Mouse (Mus musculus) CH12.LX (cell line): ENCODE data around the gene Isg20l2. TPM values are rescaled to one million over a fixed set of nuclear protein-coding genes. Genes with fewer than 3 reads are reported as not detected.

Source experiments
- DNase-seq: peaks from one replicate; pipeline ENCODE4 v3.0.0-alpha.2; 2013; ENCODE audit errors: extremely low read depth
- H3K27ac ChIP-seq: 2 replicates; pipeline ENCODE4 v1.5.1; 2012; ENCODE audit warnings: low read depth, mild to moderate bottlenecking, control low read depth, moderate library complexity; ENCODE audit not compliant: insufficient read depth
- H3K27me3 ChIP-seq: replicated peaks from 2 replicates; pipeline ENCODE3; 2012; ENCODE audit warnings: inconsistent platforms
- H3K36me3 ChIP-seq, 2 experiments: replicated peaks in 1 of 2; 2 replicates each; pipeline versions ENCODE3 to v1.6.1; 2012; ENCODE audit warnings: inconsistent platforms in 1 of 2, low read length in 1 of 2, mild to moderate bottlenecking in 1 of 2, mixed read lengths in 1 of 2, moderate library complexity in 1 of 2; ENCODE audit not compliant: control insufficient read depth in 1 of 2, insufficient read depth in 1 of 2
- H3K4me1 ChIP-seq, 2 experiments: 2 replicates each; pipeline ENCODE4 v1.6.1; 2012; ENCODE audit warnings: inconsistent platforms in 1 of 2, moderate library complexity in 1 of 2; ENCODE audit not compliant: insufficient read depth in 2 of 2, control insufficient read depth in 1 of 2
- H3K4me2 ChIP-seq: 2 replicates; pipeline ENCODE4 v1.6.1; 2012; ENCODE audit warnings: low read depth, mild to moderate bottlenecking, control low read depth; ENCODE audit not compliant: poor library complexity, insufficient read depth, severe bottlenecking
- H3K4me3 ChIP-seq, 3 experiments: fragments of 150-350 bp in 1 of 3; sonication (generic) in 1 of 3; replicated peaks in 1 of 3; 2 replicates each; pipeline versions ENCODE3 to v1.5.1; 2011 to 2012; ENCODE audit warnings: low read depth in 2 of 3, low read length in 2 of 3, mild to moderate bottlenecking in 2 of 3, moderate library complexity in 2 of 3, control low read depth in 1 of 3, improper control_type of control experiment in 1 of 3, inconsistent platforms in 1 of 3, mixed read lengths in 1 of 3; ENCODE audit not compliant: poor library complexity in 1 of 3
- H3K79me2 ChIP-seq: replicated peaks from 2 replicates; pipeline ENCODE4 v1.6.1; 2012; ENCODE audit warnings: mild to moderate bottlenecking, moderate library complexity; ENCODE audit not compliant: control insufficient read depth, poor library complexity, insufficient read depth, severe bottlenecking; ENCODE audit errors: extremely low read depth
- H3K9ac ChIP-seq: 2 replicates; pipeline ENCODE4 v1.6.1; 2012; ENCODE audit warnings: low read depth, mild to moderate bottlenecking, control low read depth, moderate library complexity; ENCODE audit not compliant: insufficient read depth
- H3K9me3 ChIP-seq: replicated peaks from 2 replicates; pipeline ENCODE3; 2012; ENCODE audit warnings: low read length, inconsistent platforms, mixed read lengths
- BHLHE40 ChIP-seq: IDR thresholded peaks from 2 replicates; pipeline ENCODE4 v1.6.1; 2011; ENCODE audit warnings: mild to moderate bottlenecking, low read depth, low read length, improper control_type of control experiment
- E2F4 ChIP-seq: IDR thresholded peaks from 2 replicates; pipeline ENCODE4 v1.6.1; 2011; ENCODE audit warnings: low read depth, low read length, improper control_type of control experiment; ENCODE audit not compliant: insufficient replicate concordance
- EP300 ChIP-seq: IDR thresholded peaks from 2 replicates; pipeline ENCODE4 v1.6.1; 2011; ENCODE audit warnings: low read length, improper control_type of control experiment
- HCFC1 ChIP-seq: IDR thresholded peaks from 2 replicates; pipeline ENCODE4 v1.6.1; 2012; ENCODE audit warnings: low read depth, mild to moderate bottlenecking, inconsistent platforms, low read length, improper control_type of control experiment
- IRF4 ChIP-seq: IDR thresholded peaks from 2 replicates; pipeline ENCODE4 v1.6.1; 2014; ENCODE audit warnings: low read depth, mild to moderate bottlenecking, inconsistent platforms, low read length, improper control_type of control experiment
- MXI1 ChIP-seq: IDR thresholded peaks from 2 replicates; pipeline ENCODE4 v1.6.1; 2011; ENCODE audit warnings: mild to moderate bottlenecking, low read depth, low read length, improper control_type of control experiment
- MYC ChIP-seq: IDR thresholded peaks from 2 replicates; pipeline ENCODE4 v1.6.1; 2011; ENCODE audit warnings: low read depth, mild to moderate bottlenecking, improper control_type of control experiment, low read length
- NELFE ChIP-seq: IDR thresholded peaks from 2 replicates; pipeline ENCODE4 v1.6.1; 2011; ENCODE audit warnings: low read depth, low read length, improper control_type of control experiment
- NRF1 ChIP-seq: IDR thresholded peaks from 2 replicates; pipeline ENCODE4 v1.6.1; 2014; ENCODE audit warnings: low read depth, mild to moderate bottlenecking, inconsistent platforms, low read length, improper control_type of control experiment, moderate library complexity
- POLR2A ChIP-seq: IDR thresholded peaks from 2 replicates; pipeline ENCODE4 v1.6.1; 2011; ENCODE audit warnings: low read depth, mild to moderate bottlenecking, improper control_type of control experiment, low read length
- POLR2AphosphoS2 ChIP-seq: IDR thresholded peaks from 2 replicates; pipeline ENCODE4 v1.6.1; 2011; ENCODE audit warnings: low read depth, low read length, improper control_type of control experiment
- SIN3A ChIP-seq: IDR thresholded peaks from 2 replicates; pipeline ENCODE4 v1.6.1; 2012; ENCODE audit warnings: low read length, improper control_type of control experiment, inconsistent platforms
- SMC3 ChIP-seq: IDR thresholded peaks from 2 replicates; pipeline ENCODE4 v1.6.1; 2011; ENCODE audit warnings: low read depth, low read length, improper control_type of control experiment
- TBP ChIP-seq: conservative IDR thresholded peaks from 2 replicates; pipeline ENCODE4 v1.6.1; 2011; ENCODE audit warnings: low read depth, low read length, improper control_type of control experiment
- UBTF ChIP-seq: IDR thresholded peaks from 2 replicates; pipeline ENCODE4 v1.6.1; 2012; ENCODE audit warnings: low read depth, mild to moderate bottlenecking, inconsistent platforms, low read length, improper control_type of control experiment, moderate library complexity
- USF2 ChIP-seq: conservative IDR thresholded peaks from 2 replicates; pipeline ENCODE4 v1.6.1; 2011; ENCODE audit warnings: low read depth, low read length, improper control_type of control experiment
- ZMIZ1 ChIP-seq: IDR thresholded peaks from 2 replicates; pipeline ENCODE4 v1.6.1; 2012; ENCODE audit warnings: low read depth, mild to moderate bottlenecking, inconsistent platforms, low read length, improper control_type of control experiment
- dilution Hi-C: fragments of 300-500 bp; cut with MboI; formaldehyde crosslinking; loops from 2 replicates; pipeline ENCODE4 v1.14.3; 2020; ENCODE audit warnings: low sequenced_read_pairs; ENCODE audit not compliant: extremely low pct_unique_long_range_greater_than_20kb, extremely low pct_ligation_motif_present
- in situ Hi-C: fragments of 300-500 bp; cut with MboI; formaldehyde crosslinking; loops from 3 replicates; pipeline ENCODE4 v1.14.3; 2019; ENCODE audit warnings: low sequenced_read_pairs, low pct_ligation_motif_present, low pct_unique_long_range_greater_than_20kb, mixed read lengths
- polyA plus RNA-seq: library from polyadenylated mRNA; unstranded; fragments of >175 nt; gene quantifications from 2 replicates; pipeline ENCODE4 v1.2.1, GENCODE M21; 2012; ENCODE audit warnings: low read depth; ENCODE audit not compliant: insufficient read length
- total RNA-seq, 2 experiments: library from RNA; depleted of rRNA; stranded (reverse); fragments of 300-350 nt in 1 of 2; fragments of >200 nt in 1 of 2; gene quantifications; 2 replicates each; pipeline ENCODE4 v1.2.3; 2012 to 2014

Isg20l2 gene
- total and polyA plus RNA-seq, 3 experiments, result 40.8 to 68.8 (median 45.0) TPM

DNA sequence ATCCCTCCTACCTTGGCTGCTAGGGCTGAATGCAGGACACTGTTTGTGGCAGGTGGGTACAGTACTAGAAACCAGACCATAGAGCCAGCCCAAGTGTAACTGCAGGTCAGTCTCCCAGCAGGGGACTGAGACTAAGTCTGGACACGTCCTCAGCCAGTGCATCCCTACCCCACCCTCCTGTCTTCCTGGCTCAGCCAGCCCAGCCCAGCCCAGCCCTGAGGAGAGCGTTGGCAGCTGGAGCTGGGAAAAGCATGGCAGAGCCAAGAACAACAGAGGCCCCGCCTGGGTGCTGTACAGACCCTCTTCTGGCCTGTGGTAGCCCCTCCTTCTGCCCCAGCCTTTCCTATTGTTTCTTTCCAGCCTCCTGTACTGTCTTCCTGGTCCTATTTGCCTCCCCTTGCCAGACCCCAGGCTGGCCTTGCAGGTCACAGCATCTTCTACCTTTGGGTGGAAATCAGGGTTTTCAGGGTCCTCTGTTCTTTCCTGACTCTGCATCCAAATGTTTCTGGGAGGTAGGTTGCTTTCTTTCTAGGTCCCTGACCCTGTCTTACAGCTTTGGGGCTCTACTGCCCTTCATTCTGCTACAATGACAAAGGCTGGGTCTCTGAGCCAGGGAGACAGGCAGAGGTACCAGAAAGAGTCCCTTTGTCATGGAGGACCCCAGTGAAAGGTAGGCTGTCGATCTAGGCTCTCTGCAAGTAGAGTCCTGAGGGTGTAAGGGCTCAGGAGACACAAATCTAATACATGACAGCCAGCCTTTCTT is 14.9 kb downstream of the Isg20l2 start:
- Histone ChIP-seq H3K36me3 (peaks cover 29 to 58% of the 10 kb centered on the region in 2 experiments), H3K79me2 (no peaks in the 10 kb centered on the region), H3K27me3 (no peaks in the 10 kb centered on the region), H3K4me1 (no peaks in the 10 kb centered on the region), H3K9me3 (no peaks in the 10 kb centered on the region), H3K9ac (no peak overlapping the region), H3K4me3 (no peak overlapping the region), H3K27ac (no peak overlapping the region), H3K4me2 (no peak overlapping the region)
- in situ Hi-C loops (loop anchor here (5.0 kb wide), 1 partner anchor 32 kb away; no protein-coding TSS in a partner anchor), dilution Hi-C loops (no loop called here)
- no peak for TF ChIP-seq ZMIZ1
- DNase-seq, result no peak

GRCm38 (mm10) chr3:87945781-87946540 is 15.8 kb downstream of the Isg20l2 start:
- in situ Hi-C loops, result no loop called here
- dilution Hi-C loops, result no loop called here
- no peaks in the 10 kb centered on the region for H3K4me1 ChIP-seq
- H3K79me2 ChIP-seq, result no peaks in the 10 kb centered on the region
- no peak for TF ChIP-seq E2F4
- TF ChIP-seq BHLHE40, result no peak
- TF ChIP-seq MXI1, result no peak
- no peak for TF ChIP-seq ZMIZ1
- TF ChIP-seq USF2, result no peak
- no peak for TF ChIP-seq HCFC1
- TF ChIP-seq TBP, result no peak
- TF ChIP-seq IRF4, result no peak
- no peak for TF ChIP-seq NRF1
- TF ChIP-seq POLR2A, result no peak
- no peak for TF ChIP-seq EP300
- TF ChIP-seq SMC3, result no peak
- TF ChIP-seq POLR2AphosphoS2, result no peak
- no peak for TF ChIP-seq MYC
- no peak for TF ChIP-seq SIN3A
- no peak for TF ChIP-seq UBTF
- TF ChIP-seq NELFE, result no peak
- TF ChIP-seq, all 38 proteins: peak for 0
- H3K27me3 ChIP-seq, result no peaks in the 10 kb centered on the region
- DNase-seq, result no peak
- no peak overlapping the region for H3K27ac ChIP-seq
- no peak overlapping the region for H3K4me3 ChIP-seq
- peaks cover 24 to 51% of the 10 kb centered on the region in 2 experiments for H3K36me3 ChIP-seq
- no peaks in the 10 kb centered on the region for H3K9me3 ChIP-seq
- H3K4me2 ChIP-seq, result no peak overlapping the region
- H3K9ac ChIP-seq, result no peak overlapping the region
